Mouse (Mus musculus) heart, embryonic 15.5 days (tissue): ENCODE measurements around the gene Uts2. TPM values are rescaled to one million over a fixed set of nuclear protein-coding genes. Genes with fewer than 3 reads are reported as not detected.
A peak's percentile ranks its signal among the peaks of the same experiment; 100 is the strongest.

ENCODE experiments used
- ATAC-seq: fragments of 200-750 bp; cut with Nextera tagmentation; replicated peaks from 2 replicates; pipeline ENCODE4 v1.8.0; 2017; ENCODE audit warnings: low read depth, moderate TSS enrichment; ENCODE audit not compliant: insufficient number of reproducible peaks, insufficient read depth, low FRiP score
- H3K27ac ChIP-seq: fragments of 300-500 bp; sonication (generic); 2 replicates; pipeline ENCODE4 v1.5.1; 2015; ENCODE audit warnings: mild to moderate bottlenecking, inconsistent platforms
- H3K27me3 ChIP-seq: fragments of 300-500 bp; sonication (generic); 2 replicates; pipeline ENCODE4 v1.6.1; 2015; ENCODE audit warnings: inconsistent platforms
- H3K36me3 ChIP-seq: fragments of 300-500 bp; sonication (generic); 2 replicates; pipeline ENCODE4 v1.6.1; 2015; ENCODE audit warnings: mild to moderate bottlenecking, inconsistent platforms
- H3K4me1 ChIP-seq: fragments of 300-500 bp; sonication (generic); replicated peaks from 2 replicates; pipeline ENCODE4 v1.6.1; 2015; ENCODE audit warnings: inconsistent platforms
- H3K4me2 ChIP-seq: fragments of 300-500 bp; sonication (generic); 2 replicates; pipeline ENCODE4 v1.6.1; 2015; ENCODE audit warnings: inconsistent platforms, mild to moderate bottlenecking, moderate library complexity
- H3K4me3 ChIP-seq: fragments of 300-500 bp; sonication (generic); 2 replicates; pipeline ENCODE4 v1.5.1; 2015; ENCODE audit warnings: mild to moderate bottlenecking, inconsistent platforms
- H3K9ac ChIP-seq: fragments of 300-500 bp; sonication (generic); 2 replicates; pipeline ENCODE4 v1.6.1; 2015; ENCODE audit warnings: mild to moderate bottlenecking, inconsistent platforms
- H3K9me3 ChIP-seq: fragments of 300-500 bp; sonication (generic); replicated peaks from 2 replicates; pipeline ENCODE4 v1.6.1; 2016; ENCODE audit warnings: inconsistent platforms
- WGBS: fragments of 180-500 bp; shearing (Covaris S2); methylation state at CpG from one replicate; pipeline ENCODE4 v1.1.7; 2015; ENCODE audit warnings: mixed read lengths; 5-methylcytosine and 5-hydroxymethylcytosine counted together
- polyA plus RNA-seq: library from polyadenylated mRNA; unstranded; fragments of >200 nt; fragmentation: Nextera tagmentation; extraction: Ambion mirVana; gene quantifications from 2 replicates; pipeline ENCODE4 v1.2.1, GENCODE M21; 2015

The Uts2 gene
- polyA plus RNA-seq = not detected in 2 replicates

- H3K9me3 ChIP-seq = no peaks in the 10 kb centered on the region
- WGBS = 79% methylated on average over 7 of the region's 7 CpGs
- H3K9ac ChIP-seq = no peak within 1 kb of the TSS
- H3K4me2 ChIP-seq = no peak within 1 kb of the TSS
- no peak within 1 kb of the TSS for H3K27ac ChIP-seq
- no peaks in the 10 kb centered on the region for H3K36me3 ChIP-seq
- no peak within 1 kb of the TSS for H3K4me3 ChIP-seq
- no peaks in the 10 kb centered on the region for H3K4me1 ChIP-seq
- no peaks in the 10 kb centered on the region for H3K27me3 ChIP-seq
- no peak for ATAC-seq
These were observed at the start of gene Uts2 for GRCm38 (mm10) chr4:150996797-150997196. TSS of gene Uts2 (plus strand) at chr4:150997097.

- no peak overlapping the region for H3K27ac ChIP-seq
- 70% methylated on average over 10 of the region's 10 CpGs for WGBS
These were observed 45.9 kb upstream of the Uts2 start for GRCm38 (mm10) chr4:150950972-150951371.

GRCm38 (mm10) chr4:150956369-150957105, 40.4 kb upstream of the Uts2 start:
- H3K4me3 ChIP-seq = no peak overlapping the region
- no peaks in the 10 kb centered on the region for H3K27me3 ChIP-seq
- no peaks in the 10 kb centered on the region for H3K36me3 ChIP-seq
- no peaks in the 10 kb centered on the region for H3K4me1 ChIP-seq
- 53% methylated on average over 13 of the region's 13 CpGs for WGBS
- H3K27ac ChIP-seq = no peak overlapping the region
- H3K9me3 ChIP-seq = no peaks in the 10 kb centered on the region
- no peak overlapping the region for H3K9ac ChIP-seq
- no peak for ATAC-seq
- no peak overlapping the region for H3K4me2 ChIP-seq

More at GRCm38 (mm10) chr4:150950972-150951371, 45.9 kb upstream of the Uts2 start:
- H3K4me1 ChIP-seq = no peaks in the 10 kb centered on the region
- no peak overlapping the region for H3K4me3 ChIP-seq
- H3K36me3 ChIP-seq = no peaks in the 10 kb centered on the region
- H3K9ac ChIP-seq = no peak overlapping the region
- no peaks in the 10 kb centered on the region for H3K27me3 ChIP-seq
- H3K4me2 ChIP-seq = no peak overlapping the region
- ATAC-seq = no peak
- no peaks in the 10 kb centered on the region for H3K9me3 ChIP-seq

GRCm38 (mm10) chr4:150957106-150957458, 39.8 kb upstream of the Uts2 start:
- Histone ChIP-seq H3K36me3 (no peaks in the 10 kb centered on the region), H3K27me3 (no peaks in the 10 kb centered on the region), H3K4me1 (no peaks in the 10 kb centered on the region), H3K27ac (no peak overlapping the region), H3K4me3 (no peak overlapping the region), H3K9me3 (no peaks in the 10 kb centered on the region), H3K9ac (no peak overlapping the region), H3K4me2 (no peak overlapping the region)
- WGBS = 54% methylated on average over 1 of the region's 1 CpGs
- ATAC-seq = no peak

- H3K27ac ChIP-seq = no peak overlapping the region
- H3K9ac ChIP-seq = no peak overlapping the region
- no peaks in the 10 kb centered on the region for H3K27me3 ChIP-seq
- ATAC-seq = no peak
- no peak overlapping the region for H3K4me2 ChIP-seq
- no peaks in the 10 kb centered on the region for H3K4me1 ChIP-seq
- H3K4me3 ChIP-seq = no peak overlapping the region
- 71% methylated on average over 7 of the region's 7 CpGs for WGBS
- no peaks in the 10 kb centered on the region for H3K36me3 ChIP-seq
- no peaks in the 10 kb centered on the region for H3K9me3 ChIP-seq
These were observed 38.4 kb upstream of the Uts2 start for GRCm38 (mm10) chr4:150958536-150958935.

- Histone ChIP-seq H3K27ac (no peak overlapping the region), H3K9ac (no peak overlapping the region), H3K9me3 (no peaks in the 10 kb centered on the region), H3K36me3 (no peaks in the 10 kb centered on the region), H3K4me3 (no peak overlapping the region), H3K27me3 (no peaks in the 10 kb centered on the region), H3K4me1 (0 out of 2 replicates have a peak, but pooled peaks cover 4% of the 10 kb centered on the region), H3K4me2 (no peak overlapping the region)
- no peak for ATAC-seq
- WGBS = 39% methylated on average over 6 of the region's 6 CpGs
These were observed 34.7 kb upstream of the Uts2 start for GRCm38 (mm10) chr4:150962231-150962630.

- 68% methylated on average over 2 of the region's 2 CpGs for WGBS
- ATAC-seq = no peak
- 0 out of 2 replicates have a peak, but pooled peaks cover 4% of the 10 kb centered on the region for H3K4me1 ChIP-seq
- no peak overlapping the region for H3K9ac ChIP-seq
- no peaks in the 10 kb centered on the region for H3K27me3 ChIP-seq
- no peak overlapping the region for H3K4me2 ChIP-seq
- no peak overlapping the region for H3K4me3 ChIP-seq
- H3K36me3 ChIP-seq = no peaks in the 10 kb centered on the region
- H3K27ac ChIP-seq = no peak overlapping the region
- H3K9me3 ChIP-seq = no peaks in the 10 kb centered on the region
These were observed 33.2 kb upstream of the Uts2 start for GRCm38 (mm10) chr4:150963711-150964110.

GRCm38 (mm10) chr4:150964635-150965554, 32.0 kb upstream of the Uts2 start:
- ATAC-seq = no peak
- H3K4me1 ChIP-seq = 0 out of 2 replicates have a peak, but pooled peaks cover 4% of the 10 kb centered on the region
- H3K9ac ChIP-seq = no peak overlapping the region
- 9% methylated on average over 25 of the region's 25 CpGs for WGBS
- no peaks in the 10 kb centered on the region for H3K27me3 ChIP-seq
- peak overlapping the region; percentile 35 for H3K4me3 ChIP-seq
- no peak overlapping the region for H3K27ac ChIP-seq
- peak overlapping the region; percentile 56 for H3K4me2 ChIP-seq
- H3K36me3 ChIP-seq = no peaks in the 10 kb centered on the region
- H3K9me3 ChIP-seq = no peaks in the 10 kb centered on the region

GRCm38 (mm10) chr4:150965555-150965951, 31.3 kb upstream of the Uts2 start:
- Histone ChIP-seq H3K4me3 (no peak overlapping the region), H3K9ac (no peak overlapping the region), H3K4me2 (no peak overlapping the region), H3K27me3 (no peaks in the 10 kb centered on the region), H3K4me1 (0 out of 2 replicates have a peak, but pooled peaks cover 4% of the 10 kb centered on the region), H3K27ac (no peak overlapping the region), H3K9me3 (no peaks in the 10 kb centered on the region), H3K36me3 (no peaks in the 10 kb centered on the region)
- ATAC-seq = no peak
- WGBS = 63% methylated on average over 11 of the region's 11 CpGs

GRCm38 (mm10) chr4:150966556-150966955, 30.3 kb upstream of the Uts2 start:
- no peak overlapping the region for H3K9ac ChIP-seq
- no peaks in the 10 kb centered on the region for H3K27me3 ChIP-seq
- H3K4me1 ChIP-seq = 0 out of 2 replicates have a peak, but pooled peaks cover 4% of the 10 kb centered on the region
- WGBS = 12% methylated on average over 7 of the region's 7 CpGs
- ATAC-seq = no peak
- no peaks in the 10 kb centered on the region for H3K9me3 ChIP-seq
- no peak overlapping the region for H3K4me2 ChIP-seq
- H3K4me3 ChIP-seq = no peak overlapping the region
- H3K27ac ChIP-seq = no peak overlapping the region
- no peaks in the 10 kb centered on the region for H3K36me3 ChIP-seq

GRCm38 (mm10) chr4:150968956-150969355, 27.9 kb upstream of the Uts2 start:
- H3K9ac ChIP-seq = no peak overlapping the region
- 77% methylated on average over 8 of the region's 8 CpGs for WGBS

More at GRCm38 (mm10) chr4:150968956-150969355, 27.9 kb upstream of the Uts2 start:
- H3K4me3 ChIP-seq = no peak overlapping the region
- no peak overlapping the region for H3K27ac ChIP-seq
- H3K4me1 ChIP-seq = 0 out of 2 replicates have a peak, but pooled peaks cover 4% of the 10 kb centered on the region
- H3K27me3 ChIP-seq = no peaks in the 10 kb centered on the region
- H3K36me3 ChIP-seq = no peaks in the 10 kb centered on the region
- ATAC-seq = no peak
- H3K9me3 ChIP-seq = no peaks in the 10 kb centered on the region
- H3K4me2 ChIP-seq = no peak overlapping the region
